Mouse (Mus musculus) neural tube, embryonic 14.5 days (tissue): ENCODE results near the gene Cd69. TPM values are rescaled to one million over a fixed set of nuclear protein-coding genes. Genes with fewer than 3 reads are reported as not detected.
A peak's percentile ranks its signal among the peaks of the same experiment; 100 is the strongest.

Experiments used
- ATAC-seq: fragments of 200-750 bp; cut with Nextera tagmentation; 2 replicates; pipeline ENCODE4 v1.8.0; 2017; ENCODE audit warnings: low read depth, mild to moderate bottlenecking, moderate TSS enrichment, moderate library complexity
- H3K27ac ChIP-seq: fragments of 300-500 bp; sonication (generic); 2 replicates; pipeline ENCODE4 v1.5.1; 2014; ENCODE audit warnings: low read depth, mild to moderate bottlenecking, control low read depth, low read length, moderate library complexity, mixed read lengths
- H3K27me3 ChIP-seq: fragments of 300-500 bp; sonication (generic); 2 replicates; pipeline ENCODE4 v1.6.1; 2014; ENCODE audit warnings: low read length; ENCODE audit not compliant: control insufficient read depth, insufficient read depth
- H3K36me3 ChIP-seq: fragments of 300-500 bp; sonication (generic); 2 replicates; pipeline ENCODE4 v1.6.1; 2014; ENCODE audit warnings: low read length, mixed read lengths; ENCODE audit not compliant: control insufficient read depth, insufficient read depth
- H3K4me1 ChIP-seq: fragments of 300-500 bp; sonication (generic); 2 replicates; pipeline ENCODE4 v1.6.1; 2014; ENCODE audit warnings: low read length; ENCODE audit not compliant: control insufficient read depth, insufficient read depth
- H3K4me2 ChIP-seq: fragments of 300-500 bp; sonication (generic); 2 replicates; pipeline ENCODE4 v1.6.1; 2014; ENCODE audit warnings: mild to moderate bottlenecking, low read depth, low read length, control low read depth
- H3K4me3 ChIP-seq: fragments of 300-500 bp; sonication (generic); 2 replicates; pipeline ENCODE4 v1.5.1; 2014; ENCODE audit warnings: low read depth, low read length, control low read depth, mixed read lengths
- H3K9ac ChIP-seq: fragments of 300-500 bp; sonication (generic); replicated peaks from 2 replicates; pipeline ENCODE4 v1.6.1; 2014; ENCODE audit warnings: low read depth, mild to moderate bottlenecking, control low read depth, low read length, mixed read lengths
- H3K9me3 ChIP-seq: fragments of 300-500 bp; sonication (generic); 2 replicates; pipeline ENCODE4 v1.6.1; 2016; ENCODE audit warnings: low read length; ENCODE audit not compliant: control insufficient read depth
- WGBS: fragments of 180-500 bp; shearing (Covaris S2); extraction: QIAGEN DNeasy Blood & Tissue Kit; methylation state at CpG from one replicate; pipeline ENCODE4 v1.1.7; 2014; 5-methylcytosine and 5-hydroxymethylcytosine counted together
- polyA plus RNA-seq: library from polyadenylated mRNA; unstranded; fragments of >200 nt; fragmentation: Nextera tagmentation; extraction: Ambion mirVana; gene quantifications from 2 replicates; pipeline ENCODE4 v1.2.1, GENCODE M21; 2014

Gene Cd69
- polyA plus RNA-seq, 1 experiment from 2014 or later, result not detected

DNA sequence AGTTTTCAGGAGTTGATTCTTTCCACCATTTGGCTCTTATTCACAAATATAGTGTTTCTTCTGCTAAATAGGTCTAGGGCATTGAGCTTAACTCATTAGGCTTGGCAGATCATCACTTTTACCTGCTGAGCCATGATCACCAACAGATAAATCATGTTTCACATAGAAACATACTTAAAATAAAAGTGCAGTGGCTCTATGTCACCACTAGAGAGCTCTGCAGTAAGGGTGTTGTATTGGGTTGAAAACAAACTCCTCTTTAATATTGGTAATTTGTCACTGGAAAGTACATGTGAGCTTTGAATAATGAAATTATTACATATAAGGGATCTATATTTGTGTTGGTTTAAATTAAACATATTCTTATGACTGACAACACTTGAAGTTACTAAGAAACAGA lies 15.2 kb downstream of the Cd69 start:
- ATAC-seq, result no peak
- no peaks in the 10 kb centered on the region for H3K9me3 ChIP-seq
- no peak overlapping the region for H3K4me2 ChIP-seq
- H3K4me3 ChIP-seq, result no peak overlapping the region
- no peak overlapping the region for H3K27ac ChIP-seq
- no peak overlapping the region for H3K9ac ChIP-seq
- H3K36me3 ChIP-seq, result no peaks in the 10 kb centered on the region
- no peaks in the 10 kb centered on the region for H3K27me3 ChIP-seq
- no peaks in the 10 kb centered on the region for H3K4me1 ChIP-seq

DNA sequence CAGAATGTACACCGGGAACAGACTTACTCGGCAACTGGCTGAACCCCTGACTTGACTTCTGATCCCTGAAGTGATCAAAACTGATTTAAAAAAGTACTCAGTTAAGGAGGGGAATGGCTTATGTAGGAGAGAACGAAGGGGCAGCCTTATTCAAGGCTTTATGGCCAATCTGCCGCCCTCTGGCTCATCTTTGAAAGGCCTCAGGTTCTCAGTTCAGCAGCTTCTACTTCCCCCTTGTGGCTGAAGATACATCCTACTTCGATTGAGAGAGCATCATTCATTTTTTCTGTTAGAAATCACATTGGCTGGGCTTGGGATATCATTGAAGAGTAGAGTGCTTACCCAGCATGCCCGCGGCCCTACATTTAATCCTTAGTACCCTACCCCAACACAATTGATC lies 19.2 kb downstream of the Cd69 start:
- Histone ChIP-seq H3K4me3 (no peak overlapping the region), H3K4me2 (no peak overlapping the region), H3K9ac (no peak overlapping the region), H3K9me3 (no peaks in the 10 kb centered on the region), H3K27ac (no peak overlapping the region), H3K4me1 (no peaks in the 10 kb centered on the region), H3K27me3 (no peaks in the 10 kb centered on the region), H3K36me3 (no peaks in the 10 kb centered on the region)
- WGBS, result 56% methylated on average over 7 of the region's 7 CpGs
- ATAC-seq, result no peak

DNA sequence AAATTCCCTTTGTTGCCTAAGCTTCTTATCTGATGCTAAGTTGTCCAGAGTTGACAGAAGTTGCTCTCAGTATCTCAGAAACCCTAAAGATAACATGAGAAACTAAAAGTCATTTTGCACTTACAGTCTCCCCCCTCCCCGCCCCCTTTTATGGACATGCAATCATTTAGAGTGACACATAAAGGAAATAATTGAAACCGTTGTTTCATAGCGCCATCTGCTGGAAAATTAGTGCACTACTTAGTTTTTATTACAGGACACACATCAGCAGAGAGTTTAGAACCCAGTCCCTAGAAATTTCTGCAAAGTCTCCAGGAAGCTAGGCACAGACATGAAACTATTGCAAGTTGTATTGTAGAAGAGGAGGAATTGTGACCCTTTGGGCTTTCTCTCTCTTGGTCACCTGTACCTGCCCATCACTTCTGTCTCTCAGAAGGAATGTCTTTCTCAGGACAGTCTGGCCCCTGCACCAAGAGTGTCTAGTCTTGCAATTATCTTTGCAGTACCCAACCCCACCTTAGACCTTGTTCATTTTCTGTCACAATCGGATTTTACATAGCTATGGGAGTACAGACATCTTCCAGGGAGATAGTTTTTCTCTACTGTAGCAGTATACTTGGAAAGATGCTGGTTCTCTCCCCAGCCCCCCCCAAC lies 20.2 kb downstream of the Cd69 start:
- no peak overlapping the region for H3K4me2 ChIP-seq
- 22% methylated on average over 4 of the region's 4 CpGs for WGBS
- no peaks in the 10 kb centered on the region for H3K36me3 ChIP-seq
- H3K4me3 ChIP-seq, result no peak overlapping the region
- H3K9ac ChIP-seq, result no peak overlapping the region
- no peaks in the 10 kb centered on the region for H3K9me3 ChIP-seq
- H3K27me3 ChIP-seq, result no peaks in the 10 kb centered on the region
- peak; percentile 61 for ATAC-seq
- H3K27ac ChIP-seq, result no peak overlapping the region
- no peaks in the 10 kb centered on the region for H3K4me1 ChIP-seq

DNA sequence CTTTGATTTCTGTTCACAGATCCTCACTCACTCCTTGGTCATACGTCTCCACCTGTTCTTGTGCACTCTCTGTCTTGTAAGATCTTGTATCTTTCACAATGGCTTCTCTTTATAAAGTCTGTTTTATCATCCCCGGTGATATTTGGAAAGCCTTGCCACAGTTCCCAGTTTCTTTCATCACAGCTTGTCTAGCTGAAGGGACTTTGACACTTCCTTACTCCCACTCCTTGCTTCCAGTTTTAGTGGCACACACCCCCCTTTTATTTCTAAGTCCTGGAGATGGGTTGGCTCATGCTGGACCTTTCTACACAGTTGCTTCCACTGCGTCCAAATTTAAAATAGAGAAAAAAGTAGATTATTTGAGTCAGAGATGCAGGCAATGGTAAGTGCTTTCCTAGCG lies 20.9 kb downstream of the Cd69 start:
- H3K27me3 ChIP-seq, result no peaks in the 10 kb centered on the region
- H3K36me3 ChIP-seq, result no peaks in the 10 kb centered on the region
- H3K9me3 ChIP-seq, result no peaks in the 10 kb centered on the region
- no peak overlapping the region for H3K27ac ChIP-seq
- WGBS, result 85% methylated on average over 4 of the region's 4 CpGs
- no peak for ATAC-seq
- H3K4me2 ChIP-seq, result no peak overlapping the region
- H3K4me3 ChIP-seq, result no peak overlapping the region
- no peaks in the 10 kb centered on the region for H3K4me1 ChIP-seq
- H3K9ac ChIP-seq, result no peak overlapping the region

DNA sequence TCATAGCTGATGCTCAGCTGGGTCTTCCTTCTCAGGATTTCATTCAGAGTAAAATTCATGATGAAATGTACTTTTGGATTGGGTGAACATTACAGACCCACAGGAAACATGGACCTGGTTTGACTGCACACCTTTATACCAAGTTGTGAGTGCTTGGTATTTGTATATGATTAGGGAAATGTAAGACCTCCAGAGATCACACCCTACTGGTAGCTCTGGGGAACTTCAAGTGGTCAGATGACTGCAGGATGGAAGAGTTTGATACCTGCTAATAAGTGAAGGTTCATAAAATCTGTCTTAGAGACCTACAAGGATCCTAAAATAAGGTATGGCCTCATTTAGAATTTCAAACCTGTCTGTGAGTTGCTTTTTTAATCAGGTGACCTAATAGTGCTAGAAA lies 27.0 kb downstream of the Cd69 start:
- H3K4me2 ChIP-seq, result no peak overlapping the region
- H3K4me3 ChIP-seq, result no peak overlapping the region
- no peaks in the 10 kb centered on the region for H3K36me3 ChIP-seq
- no peaks in the 10 kb centered on the region for H3K4me1 ChIP-seq
- no peak overlapping the region for H3K9ac ChIP-seq
- H3K27ac ChIP-seq, result no peak overlapping the region
- no peaks in the 10 kb centered on the region for H3K9me3 ChIP-seq
- no peaks in the 10 kb centered on the region for H3K27me3 ChIP-seq
- ATAC-seq, result no peak

DNA sequence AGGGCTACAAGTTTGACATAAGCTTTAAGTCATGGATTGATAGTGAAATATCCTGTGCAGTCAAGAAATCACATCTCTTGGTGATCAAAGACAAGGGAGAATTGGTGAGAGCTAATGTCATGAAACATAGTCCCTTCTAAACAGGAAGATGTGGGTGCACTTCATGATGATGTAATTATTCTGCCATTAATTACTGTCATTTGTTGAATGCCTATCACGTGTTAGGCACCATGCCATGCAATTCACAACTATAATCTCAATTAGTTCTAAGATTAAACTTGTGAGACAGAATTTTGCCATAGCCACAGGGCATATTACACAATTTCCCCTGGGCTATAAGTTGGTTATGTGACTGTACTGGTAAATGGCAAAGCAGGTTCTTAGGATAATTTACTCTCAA lies 28.2 kb downstream of the Cd69 start:
- ATAC-seq, result no peak
- Histone ChIP-seq H3K4me3 (no peak overlapping the region), H3K27me3 (no peaks in the 10 kb centered on the region), H3K4me2 (no peak overlapping the region), H3K36me3 (no peaks in the 10 kb centered on the region), H3K9me3 (no peaks in the 10 kb centered on the region), H3K27ac (no peak overlapping the region), H3K9ac (no peak overlapping the region), H3K4me1 (no peaks in the 10 kb centered on the region)
- 70% methylated on average over 1 of the region's 1 CpGs for WGBS

DNA sequence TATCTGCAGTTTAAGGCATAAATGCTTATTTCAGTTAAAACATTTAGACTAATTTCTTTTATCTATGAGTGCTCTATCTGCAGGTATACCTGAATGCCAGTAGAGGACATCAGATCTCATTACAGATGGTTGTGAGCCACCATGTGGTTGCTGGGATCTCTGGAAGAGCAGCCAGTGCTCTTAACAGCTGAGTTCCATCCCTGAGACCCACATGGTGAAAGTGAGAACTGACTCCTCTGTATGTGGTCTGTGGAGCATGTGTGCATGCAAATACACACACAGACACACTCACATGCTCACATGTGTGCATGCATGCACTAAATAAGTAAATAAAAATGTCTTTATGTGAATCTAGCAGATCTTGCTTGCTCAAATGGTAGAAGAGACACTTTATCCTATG lies 29.4 kb downstream of the Cd69 start:
- H3K4me3 ChIP-seq, result no peak overlapping the region
- no peak overlapping the region for H3K27ac ChIP-seq
- no peaks in the 10 kb centered on the region for H3K9me3 ChIP-seq
- no peak overlapping the region for H3K9ac ChIP-seq
- H3K4me1 ChIP-seq, result no peaks in the 10 kb centered on the region
- H3K4me2 ChIP-seq, result no peak overlapping the region
- ATAC-seq, result no peak
- H3K27me3 ChIP-seq, result no peaks in the 10 kb centered on the region
- no peaks in the 10 kb centered on the region for H3K36me3 ChIP-seq

DNA sequence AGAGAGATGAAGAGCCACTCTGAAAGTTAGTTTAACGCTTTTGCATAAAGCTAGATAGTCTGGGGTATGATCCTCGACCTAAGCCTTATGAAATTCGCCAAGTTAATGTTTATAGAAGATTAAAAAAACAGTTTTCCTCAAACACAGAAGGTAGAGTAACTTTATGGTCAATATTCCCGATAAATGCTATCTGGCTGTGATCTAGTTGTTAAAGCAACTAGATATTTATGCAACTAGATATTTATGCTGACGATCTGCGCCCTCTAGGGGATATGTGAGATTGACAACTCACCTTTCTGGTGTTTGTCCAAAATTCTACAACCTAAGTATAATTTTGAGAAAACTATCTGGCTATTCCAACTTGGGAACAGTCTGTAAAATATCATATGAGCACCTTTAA lies 33.3 kb downstream of the Cd69 start:
- WGBS, result 74% methylated on average over 6 of the region's 6 CpGs

DNA sequence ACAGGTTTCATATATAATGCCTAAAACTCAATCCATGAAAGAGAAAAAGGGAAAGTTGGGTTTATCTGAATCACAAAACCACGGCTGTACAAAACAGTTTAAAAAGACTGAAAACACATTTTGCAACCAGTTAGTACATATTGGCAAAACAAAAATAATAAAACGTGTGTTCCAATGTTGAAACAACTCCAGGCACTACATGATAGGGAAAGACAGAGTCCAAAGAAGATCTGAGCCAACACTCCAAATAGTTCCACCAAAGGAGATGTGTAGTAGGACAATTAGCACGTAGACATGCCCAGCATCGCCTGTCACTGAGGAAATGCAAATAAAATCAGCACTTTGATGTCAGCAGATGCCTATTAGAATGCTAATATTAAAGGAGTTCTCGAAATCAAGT lies 33.8 kb downstream of the Cd69 start:
- H3K9ac ChIP-seq, result no peak overlapping the region
- no peaks in the 10 kb centered on the region for H3K4me1 ChIP-seq
- WGBS, result 70% methylated on average over 5 of the region's 5 CpGs
- H3K27ac ChIP-seq, result no peak overlapping the region
- H3K27me3 ChIP-seq, result no peaks in the 10 kb centered on the region
- H3K9me3 ChIP-seq, result no peaks in the 10 kb centered on the region
- H3K4me2 ChIP-seq, result no peak overlapping the region
- no peak overlapping the region for H3K4me3 ChIP-seq
- ATAC-seq, result no peak
- H3K36me3 ChIP-seq, result no peaks in the 10 kb centered on the region

More for the DNA sequence above, 33.3 kb downstream of the Cd69 start:
- Histone ChIP-seq H3K4me2 (no peak overlapping the region), H3K9ac (no peak overlapping the region), H3K4me1 (no peaks in the 10 kb centered on the region), H3K27ac (no peak overlapping the region), H3K27me3 (no peaks in the 10 kb centered on the region), H3K36me3 (no peaks in the 10 kb centered on the region), H3K9me3 (no peaks in the 10 kb centered on the region), H3K4me3 (no peak overlapping the region)
- no peak for ATAC-seq
